Mouse (Mus musculus): ENCODE measurements around the gene Plin3.

DNA sequence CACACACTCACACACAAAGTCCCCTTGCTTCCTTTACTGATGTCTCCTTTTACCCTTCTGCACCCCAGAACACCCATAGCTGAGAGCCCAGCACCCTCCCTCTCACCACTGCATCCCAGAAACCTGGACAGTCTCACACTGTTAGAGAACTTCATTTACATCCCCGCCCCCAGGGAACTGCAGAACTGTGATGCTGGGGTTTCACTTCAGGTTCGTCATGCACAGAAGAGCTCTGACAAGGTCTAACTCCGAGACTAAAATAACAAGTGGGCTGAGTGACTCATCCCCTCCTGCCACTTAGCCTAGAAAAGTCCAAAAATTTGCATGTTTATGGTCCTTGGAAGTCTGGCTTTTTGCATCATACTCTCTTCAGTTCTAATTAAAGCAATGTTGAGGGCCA, 26.4 kb downstream of the Plin3 start:
- TF ChIP-seq CTCF (IDR thresholded peaks at IDR 0.05 in 2 of 3, conservative IDR thresholded peaks at IDR 0.05 in 1 of 3; ENCODE audit: control insufficient read depth in 1 of 3, insufficient read depth in 1 of 3, low read depth in 2 of 3, low read length in 3 of 3, poor library complexity in 1 of 3, severe bottlenecking in 1 of 3) (no peak), MYC (IDR thresholded peaks at IDR 0.05; ENCODE audit: low read depth, low read length) (no peak), USF1 (IDR thresholded peaks at IDR 0.05; ENCODE audit: low read depth, low read length) (no peak), E2F4 (IDR thresholded peaks at IDR 0.05; ENCODE audit: borderline replicate concordance, low read depth, low read length) (no peak), POLR2A (IDR thresholded peaks at IDR 0.05; ENCODE audit: control insufficient read depth in 1 of 2, insufficient read depth in 1 of 2, low read depth in 1 of 2, low read length in 2 of 2, poor library complexity in 1 of 2) (no peak), MAFK (IDR thresholded peaks at IDR 0.05; ENCODE audit: borderline replicate concordance, low read depth, low read length) (no peak), GABPA (IDR thresholded peaks at IDR 0.05; ENCODE audit: low read depth, low read length) (no peak), MAX (IDR thresholded peaks at IDR 0.05; ENCODE audit: low read length) (no peak), UBTF (IDR thresholded peaks at IDR 0.05; ENCODE audit: borderline replicate concordance, insufficient read depth, low read depth, low read length) (no peak)

Data from MEL (cell line).